Mouse (Mus musculus): ENCODE measurements around the gene Tent5b.

The Tent5b gene

DNA sequence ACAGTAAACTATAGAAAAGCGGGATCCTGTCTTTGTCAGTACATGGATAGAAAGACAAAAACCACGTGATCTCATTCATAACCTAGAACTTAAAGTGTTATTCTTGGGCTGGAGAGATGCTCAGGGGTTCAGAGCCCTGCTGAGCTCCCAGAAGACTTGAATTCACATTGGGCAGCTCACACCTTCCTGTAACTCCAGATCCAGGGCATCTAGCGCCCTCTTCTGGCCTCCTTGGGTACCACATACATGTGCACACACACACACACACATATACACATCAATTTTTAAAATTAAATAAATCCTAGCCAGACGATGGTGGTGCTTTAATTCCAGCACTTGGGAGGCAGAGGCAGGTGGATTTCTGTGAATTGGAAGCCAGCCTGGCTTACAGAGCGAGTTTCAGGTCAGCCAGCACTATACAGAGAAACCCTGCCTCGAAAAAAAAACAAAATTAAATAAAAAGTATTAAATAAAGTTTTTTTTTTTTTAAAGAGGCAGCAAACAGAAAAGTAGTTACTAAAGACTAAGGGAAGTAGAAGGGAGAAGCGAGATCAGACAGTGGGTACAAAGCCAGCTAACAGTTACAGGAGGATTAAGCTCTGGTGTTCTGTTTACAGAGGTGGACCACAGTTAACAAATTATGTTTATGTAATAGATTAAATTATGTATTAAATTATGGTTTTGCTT lies 8.7 kb upstream of the Tent5b start:
- no peak for DNase-seq

DNA sequence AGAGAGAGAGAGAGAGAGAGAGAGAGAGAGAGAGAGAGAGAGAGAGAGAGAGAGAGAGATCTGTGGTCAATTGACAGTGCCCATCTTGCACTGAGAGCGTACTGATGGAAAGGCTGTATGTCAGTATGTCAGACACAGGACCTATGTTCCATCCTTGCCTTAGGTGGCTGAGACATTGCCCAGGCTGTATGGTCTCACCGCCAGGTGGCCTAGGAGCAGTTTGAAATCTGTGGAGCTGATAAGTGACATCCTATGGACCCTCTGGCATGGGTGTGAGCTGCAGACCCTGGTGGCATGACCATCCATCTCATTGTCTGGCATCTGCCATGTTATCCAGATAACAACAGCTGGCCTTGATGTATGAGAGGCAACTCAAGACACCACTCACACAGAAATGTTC lies 6.1 kb upstream of the Tent5b start:
- DNase-seq = no peak

DNA sequence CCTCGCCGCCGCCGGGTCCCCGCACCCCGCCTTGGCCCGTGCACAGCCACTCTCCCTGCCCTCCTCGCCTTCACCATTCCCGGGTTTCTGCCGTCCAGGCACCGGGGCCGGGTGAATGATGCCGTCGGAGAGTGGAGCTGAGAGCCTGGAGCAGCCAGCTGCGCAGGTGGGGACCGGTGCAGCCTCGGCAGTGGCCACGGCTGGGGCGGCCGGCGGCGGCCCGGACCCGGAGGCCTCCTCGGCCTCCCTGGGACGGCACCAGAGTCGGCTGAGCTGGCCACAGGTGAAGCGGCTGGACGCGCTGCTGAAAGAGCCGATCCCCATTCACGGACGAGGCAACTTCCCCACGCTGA lies 229 bp downstream of the Tent5b start:
- no peak for DNase-seq

DNA sequence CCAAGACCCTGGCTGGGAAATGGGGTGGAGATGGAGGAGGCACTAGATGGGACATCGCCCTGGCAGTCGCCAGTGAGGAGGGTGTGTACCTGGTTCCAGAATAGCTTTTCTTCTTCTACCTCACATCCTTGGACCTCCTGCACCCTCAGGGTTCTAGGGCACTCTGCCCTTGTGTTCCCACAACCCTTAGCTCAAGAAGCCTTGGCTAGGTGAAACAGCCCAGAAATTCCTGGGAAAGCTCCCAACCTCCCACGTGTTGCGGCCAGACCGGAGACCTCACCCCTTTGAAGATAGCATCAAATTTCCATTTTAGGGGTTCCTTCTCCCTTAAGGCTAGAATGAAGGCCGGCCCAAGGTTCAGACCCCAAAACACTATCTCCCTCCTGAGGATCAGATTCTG lies 822 bp downstream of the Tent5b start:
- peak; percentile 41 for DNase-seq

DNA sequence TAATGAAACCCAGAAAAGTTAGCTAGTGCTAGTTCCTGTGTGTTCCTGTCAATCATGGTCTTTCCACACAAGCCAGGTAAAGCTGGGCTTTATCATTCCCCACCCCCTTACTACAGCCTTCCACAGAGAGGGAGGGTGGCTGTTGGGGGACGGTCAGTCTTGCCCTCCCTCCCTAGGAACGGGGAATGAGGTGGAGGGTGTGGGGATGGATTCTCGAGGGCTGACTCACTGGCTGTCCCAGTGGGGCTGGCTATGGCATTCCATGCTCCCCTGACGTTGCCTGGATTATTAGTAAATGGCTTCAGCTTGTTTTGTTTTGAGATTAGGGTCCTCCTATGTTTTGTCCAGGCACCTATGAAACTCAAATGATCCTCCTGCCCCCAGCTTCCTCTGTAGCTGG lies 1.6 kb downstream of the Tent5b start:
- DNase-seq = no peak

DNA sequence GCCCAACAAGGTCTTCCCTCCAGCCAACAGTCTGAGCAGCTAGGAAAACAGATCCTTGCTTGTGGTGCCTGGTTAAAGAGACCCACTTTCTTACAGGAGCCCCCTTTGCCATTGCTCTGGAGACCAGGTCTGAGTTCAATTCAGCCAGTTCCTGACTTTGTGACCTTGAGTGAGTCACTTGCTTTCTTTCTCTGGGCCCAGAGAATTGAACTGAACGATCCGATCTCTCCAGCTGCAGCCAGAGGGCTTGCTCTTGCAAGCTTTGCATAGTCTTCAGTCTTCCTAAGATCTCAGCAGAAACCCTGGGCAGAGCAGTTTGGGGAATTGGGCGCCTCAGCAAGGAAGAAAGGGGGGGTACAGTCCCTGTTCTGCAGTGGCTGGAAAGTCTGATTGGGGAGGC lies 2.5 kb downstream of the Tent5b start:
- no peak for DNase-seq

DNA sequence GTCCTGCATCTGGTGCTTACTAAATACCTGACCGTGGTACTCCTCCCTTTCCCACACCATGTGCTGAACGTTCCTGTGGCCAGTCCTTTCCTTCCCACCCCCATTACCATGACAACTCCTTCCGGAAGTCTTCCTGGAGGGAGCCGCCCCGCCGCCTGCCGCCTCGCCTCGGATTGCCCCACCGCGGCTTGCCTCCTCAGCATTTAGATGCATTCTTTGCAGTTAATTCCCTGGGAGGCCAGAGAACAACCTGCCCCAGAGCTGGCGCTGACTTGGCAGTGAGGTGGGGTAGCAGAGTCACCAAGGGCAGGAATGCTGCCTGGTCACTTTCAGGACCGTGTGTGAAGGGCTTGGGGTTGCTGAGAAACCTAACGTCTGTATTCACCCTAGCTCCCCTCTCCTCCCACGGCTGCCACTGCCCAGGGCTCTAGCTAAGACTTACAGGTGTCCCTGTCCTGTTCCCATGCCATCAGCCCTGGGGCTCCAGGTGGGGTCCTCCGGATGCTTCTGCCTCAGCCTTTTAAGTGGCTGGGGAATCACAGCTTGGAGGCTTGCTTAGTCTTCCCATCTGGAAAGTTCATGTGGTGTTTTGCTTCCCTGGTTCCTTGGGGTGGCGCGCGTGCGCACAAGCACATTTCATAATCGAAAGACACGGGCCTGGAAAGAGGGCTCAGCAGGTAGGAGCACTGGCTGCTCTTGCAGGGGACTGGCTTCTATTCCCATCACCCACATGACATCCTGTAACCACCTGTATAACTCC lies 4.5 kb downstream of the Tent5b start:
- peak; percentile 9 for DNase-seq

DNA sequence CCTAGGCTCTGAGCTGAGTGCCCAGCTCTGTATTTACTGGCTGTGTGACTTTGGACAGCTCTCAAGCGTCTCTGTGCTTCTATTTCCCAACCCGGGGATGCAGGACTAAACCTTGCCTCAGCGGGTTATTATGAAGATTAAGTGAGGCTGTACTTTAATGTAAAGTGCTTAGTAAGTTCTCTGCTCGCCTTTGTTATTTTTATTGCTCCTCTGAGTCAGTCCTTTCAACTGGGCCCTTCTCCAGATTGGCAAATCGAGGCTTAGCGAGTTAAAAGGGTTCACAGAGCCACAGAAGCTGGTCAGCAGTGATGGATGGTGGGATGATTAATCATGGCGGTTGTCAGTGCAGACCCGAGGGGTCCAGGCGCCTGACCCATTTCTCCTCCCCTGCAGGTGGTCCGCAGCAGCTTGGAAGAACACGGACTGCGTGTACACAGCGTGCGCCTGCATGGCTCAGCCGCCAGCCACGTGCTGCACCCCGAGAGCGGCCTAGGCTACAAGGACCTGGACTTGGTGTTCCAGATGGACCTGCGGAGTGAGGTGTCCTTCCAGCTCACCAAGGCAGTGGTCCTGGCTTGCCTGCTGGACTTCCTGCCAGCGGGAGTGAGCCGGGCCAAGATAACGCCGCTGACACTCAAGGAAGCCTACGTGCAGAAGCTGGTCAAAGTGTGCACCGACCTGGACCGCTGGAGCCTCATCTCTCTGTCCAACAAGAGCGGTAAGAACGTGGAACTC lies 5.9 kb downstream of the Tent5b start:
- peak; percentile 35 for DNase-seq

DNA sequence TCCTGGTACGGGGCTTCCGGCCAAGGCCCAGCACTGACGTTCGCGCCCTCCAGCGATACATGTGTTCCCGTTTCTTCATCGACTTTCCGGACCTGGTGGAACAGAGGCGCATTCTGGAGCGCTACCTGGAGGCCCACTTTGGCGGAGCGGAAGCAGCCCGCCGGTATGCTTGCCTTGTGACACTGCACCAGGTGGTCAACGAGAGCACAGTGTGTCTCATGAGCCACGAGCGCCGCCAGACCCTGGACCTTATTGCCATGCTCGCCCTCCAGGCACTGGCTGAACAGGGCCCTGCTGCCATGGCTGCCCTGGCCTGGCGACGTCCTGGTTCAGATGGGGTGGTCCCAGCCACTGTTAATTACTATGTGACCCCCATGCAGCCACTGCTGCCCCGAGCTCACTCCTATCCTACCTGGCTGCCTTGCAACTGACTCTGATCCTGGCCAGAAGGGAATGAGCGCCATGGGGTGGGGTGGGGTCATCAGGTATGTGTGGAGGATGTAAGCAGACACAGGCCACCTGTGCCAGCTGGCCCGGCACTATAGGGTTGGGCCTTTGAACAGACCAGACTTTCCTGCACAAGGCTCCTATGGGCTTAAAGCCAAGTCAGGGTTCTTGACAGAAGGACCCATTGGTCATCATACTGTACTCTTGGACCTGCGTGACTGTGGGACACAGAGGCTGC lies 6.9 kb downstream of the Tent5b start:
- peak; percentile 31 for DNase-seq

DNA sequence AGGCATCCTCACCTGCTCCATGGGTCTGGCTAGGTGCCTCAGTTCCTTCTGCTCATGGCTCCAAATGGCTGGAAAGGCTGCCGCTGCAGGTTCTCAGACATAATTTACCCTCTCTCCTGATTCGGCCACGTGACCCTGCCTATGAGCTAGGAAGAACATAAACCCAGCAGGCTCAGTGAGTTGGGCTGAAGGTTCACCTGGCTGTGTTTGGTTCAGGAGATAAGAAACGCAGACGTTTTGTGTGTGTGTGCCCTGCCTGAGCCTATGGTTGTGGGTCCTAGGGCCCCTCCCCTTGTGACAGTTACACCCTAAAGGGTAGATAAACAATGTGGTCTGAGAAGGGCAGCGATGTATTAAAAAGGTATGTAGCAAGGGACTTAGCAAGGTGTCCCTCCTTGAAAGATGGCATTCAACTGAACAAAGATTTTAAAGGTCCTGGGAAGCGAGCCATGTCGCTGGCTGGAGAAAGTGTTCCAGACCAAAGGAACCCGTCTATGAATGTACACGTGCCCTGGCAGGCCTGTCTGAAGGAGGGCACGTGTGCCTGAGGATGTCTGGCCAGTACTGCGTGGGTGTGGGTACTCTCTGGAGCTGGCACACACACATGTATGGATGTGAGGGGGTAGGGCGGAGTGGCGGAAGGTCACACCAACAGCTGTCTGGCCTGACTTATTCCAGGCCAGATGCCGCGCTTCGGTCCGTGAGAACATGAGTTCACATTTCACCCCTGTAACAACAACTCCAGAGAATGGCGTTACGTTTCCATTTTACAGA lies 8.9 kb downstream of the Tent5b start:
- peak; percentile 33 for DNase-seq

DNA sequence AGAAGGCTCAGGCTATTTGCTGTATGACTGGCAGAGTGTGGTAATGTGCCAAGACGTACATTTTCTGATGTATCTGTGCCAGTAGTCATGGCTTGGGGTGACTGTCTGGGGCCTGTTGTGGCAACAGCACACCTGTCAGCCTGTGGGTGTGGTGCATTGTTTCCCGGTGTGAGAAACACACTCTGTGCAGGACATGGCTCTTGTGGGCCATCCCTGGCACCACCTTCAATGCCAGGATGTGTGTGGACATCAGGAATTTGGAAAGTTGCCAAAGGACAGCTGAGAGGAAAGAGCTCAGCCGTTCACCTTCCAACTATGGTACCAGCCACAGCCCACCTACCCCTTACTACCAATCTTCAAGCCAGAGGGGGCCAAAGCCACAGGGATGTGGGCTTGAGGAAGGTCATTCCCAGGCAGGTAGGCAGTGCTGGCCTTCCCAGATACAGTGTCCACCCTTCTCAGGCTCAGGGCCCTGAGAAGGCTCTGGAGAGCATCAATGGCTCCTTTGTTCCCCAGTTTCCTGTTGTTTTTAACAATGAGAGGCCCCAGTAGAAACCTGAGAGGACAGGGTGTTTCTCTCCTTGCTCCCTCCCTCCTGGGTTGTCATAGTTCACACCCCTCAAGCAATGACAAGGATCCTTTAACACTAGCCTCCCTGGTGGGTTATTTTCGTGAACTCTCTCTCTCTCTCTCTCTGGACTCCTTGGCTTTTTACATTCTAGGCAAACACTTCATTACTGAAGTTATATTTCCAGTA lies 9.7 kb downstream of the Tent5b start:
- peak; percentile 49 for DNase-seq

DNA sequence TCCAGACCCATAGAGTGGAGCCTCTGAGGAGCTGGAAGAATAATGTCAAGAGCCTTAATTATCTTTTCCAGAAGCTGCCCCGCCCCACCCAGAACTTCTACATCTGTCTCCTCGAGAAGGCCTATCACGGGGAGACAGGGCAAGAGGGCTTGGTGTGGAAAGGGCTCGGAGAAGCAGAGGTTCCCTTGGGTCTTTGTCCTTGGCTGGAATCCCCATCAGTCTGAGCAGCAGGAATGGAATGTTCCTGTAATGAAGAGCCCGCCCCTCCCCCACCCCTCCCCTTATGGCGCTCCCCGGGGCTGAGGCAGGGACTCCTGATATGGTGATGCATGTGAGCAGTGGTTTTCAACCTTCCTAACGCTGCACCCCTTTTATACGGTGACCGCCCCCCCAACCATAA lies 11.9 kb downstream of the Tent5b start:
- no peak for DNase-seq

DNA sequence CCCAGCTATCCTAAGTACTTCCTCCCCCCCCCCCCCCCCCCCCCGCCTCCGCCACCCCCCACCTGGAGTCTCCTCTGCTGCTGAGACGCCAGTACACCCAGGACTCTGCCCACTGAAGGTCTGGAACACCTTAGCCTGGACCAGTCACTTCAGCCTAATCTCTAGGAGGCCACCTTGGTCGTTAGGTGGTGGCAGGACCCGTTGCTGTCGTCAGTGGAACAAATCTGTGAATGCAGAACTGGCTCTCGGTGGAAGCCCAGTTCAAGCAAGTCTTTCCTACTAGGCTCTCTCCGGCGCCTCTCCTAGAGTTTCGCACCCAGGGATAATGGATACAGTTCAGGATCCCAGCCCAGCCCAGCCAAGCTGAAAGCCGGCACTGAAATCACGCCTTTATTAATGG lies 14.0 kb downstream of the Tent5b start:
- peak; percentile 49 for DNase-seq

DNA sequence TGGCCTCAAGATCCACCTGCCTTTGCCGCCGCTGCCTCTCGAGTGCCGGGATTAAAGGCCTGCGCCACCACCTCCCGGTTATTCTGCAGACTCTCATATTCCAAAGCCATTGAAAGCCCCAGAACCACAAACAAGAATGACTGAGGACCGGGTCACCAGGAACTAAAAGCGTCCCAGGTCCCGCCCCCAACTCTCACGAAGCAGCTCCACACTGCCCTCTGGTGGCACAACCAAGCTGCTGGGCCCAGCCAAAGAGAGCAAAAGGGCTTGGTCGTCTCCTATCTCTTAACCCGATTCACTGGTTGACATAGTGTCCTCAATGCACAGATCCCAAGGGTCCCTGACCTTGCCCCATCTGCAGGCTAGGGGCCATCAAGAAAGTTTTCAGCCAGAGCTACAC lies 14.5 kb downstream of the Tent5b start:
- peak; percentile 85 for DNase-seq

DNA sequence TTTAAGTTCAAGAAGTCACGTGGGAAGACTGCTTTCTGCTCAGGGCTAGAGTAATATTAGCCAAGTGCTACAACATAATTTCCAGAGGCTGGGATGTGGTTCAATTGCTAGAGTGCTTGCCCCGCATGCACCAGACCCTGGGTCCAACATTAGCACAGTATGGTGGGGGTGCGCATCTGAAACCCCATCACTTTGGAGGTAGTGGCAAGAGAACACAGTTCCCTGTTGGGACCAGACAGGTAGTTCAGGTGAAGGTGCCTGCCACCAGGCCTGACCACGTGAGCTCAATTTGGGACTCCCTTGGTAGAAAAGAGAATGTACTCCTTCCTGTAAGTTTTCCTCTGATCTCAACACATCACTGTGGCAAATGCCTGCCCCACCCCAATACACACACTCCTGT lies 14.9 kb downstream of the Tent5b start:
- peak; percentile 53 for DNase-seq

DNA sequence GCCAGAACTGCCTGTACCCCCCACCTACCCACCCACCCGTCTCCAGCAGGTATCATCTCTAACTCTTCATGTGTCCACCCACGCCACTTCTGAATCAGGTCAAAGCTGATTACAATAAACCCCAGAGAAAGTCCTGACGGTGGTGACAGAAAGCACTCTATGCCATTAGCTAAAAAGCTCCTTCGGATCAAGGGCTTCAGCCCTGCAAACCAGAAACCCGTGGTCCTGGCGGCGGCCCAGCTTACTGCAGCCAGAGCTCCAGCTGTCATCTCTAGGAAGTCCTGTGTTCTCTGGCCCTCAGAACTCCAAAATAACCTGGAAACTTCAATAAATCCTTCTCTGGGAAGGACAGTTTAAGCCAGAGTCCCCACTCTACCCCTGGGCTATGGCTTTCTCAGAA lies 15.8 kb downstream of the Tent5b start:
- DNase-seq = peak; percentile 80

DNA sequence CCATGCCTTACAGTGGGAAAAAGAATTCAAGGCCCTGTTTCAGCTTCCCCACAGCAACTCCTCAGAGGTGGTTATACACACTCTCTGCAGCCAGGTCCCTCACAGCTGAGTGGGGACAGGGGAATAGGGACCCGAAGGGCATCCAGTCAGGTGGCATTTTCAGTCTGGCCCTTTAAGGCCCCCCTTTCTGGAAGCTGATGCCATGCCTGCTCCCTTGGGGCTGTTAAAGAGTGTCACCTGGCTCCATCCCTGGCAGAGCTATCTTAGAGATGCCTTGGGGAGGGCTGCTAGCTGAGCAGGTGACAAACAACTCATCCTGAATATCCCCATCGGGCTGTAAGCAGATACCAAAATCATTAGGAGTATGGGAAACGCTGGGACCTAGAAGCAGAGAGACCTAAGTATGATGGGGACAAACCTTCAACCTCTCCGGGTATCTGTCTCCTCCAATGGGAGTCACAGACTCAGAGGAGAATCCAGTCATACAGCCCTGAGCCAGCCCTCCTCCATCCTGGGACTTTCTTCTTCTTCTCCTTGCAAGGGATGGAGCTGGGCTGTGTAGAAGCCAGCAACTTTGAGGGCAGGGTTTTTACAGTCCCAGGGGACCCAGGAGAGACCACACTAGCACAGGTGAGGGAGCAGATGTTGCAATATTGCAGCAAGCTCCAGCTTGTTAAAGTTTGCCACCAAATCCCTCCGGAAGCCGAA lies 17.0 kb downstream of the Tent5b start:
- DNase-seq = peak; percentile 78

DNA sequence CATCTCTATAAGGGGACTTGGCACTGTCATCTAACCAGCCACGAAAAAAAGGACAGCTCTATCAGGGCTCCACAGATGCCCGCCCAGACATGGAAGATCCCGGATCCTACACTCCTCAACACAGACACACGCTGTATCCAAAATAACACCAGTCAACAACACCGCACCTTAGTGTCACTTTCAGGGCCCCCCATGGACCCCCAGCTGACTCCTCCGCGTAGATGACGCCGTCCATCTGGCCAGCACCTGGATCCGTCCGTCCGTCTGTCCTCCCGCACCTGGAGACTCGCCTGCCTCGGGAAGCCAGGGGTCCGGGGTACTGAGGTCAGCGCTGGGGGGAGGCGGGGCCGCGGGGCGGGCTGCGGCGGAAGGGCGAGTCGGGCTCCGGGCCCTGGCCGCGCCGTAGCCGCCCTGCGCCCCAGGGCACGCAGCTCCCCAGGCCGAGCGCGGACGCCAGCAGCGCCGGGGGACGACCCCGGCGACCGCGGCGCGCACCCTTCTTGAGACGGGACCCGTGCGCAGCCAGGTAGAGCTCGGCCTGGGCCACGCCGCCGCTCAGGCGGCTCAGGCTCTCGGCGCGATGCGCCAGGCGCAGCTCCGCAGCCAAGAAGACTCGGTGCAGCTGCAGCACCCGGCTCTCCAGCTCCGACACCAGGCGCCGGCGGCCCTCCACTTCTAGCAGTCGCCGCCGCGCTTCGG lies 17.7 kb downstream of the Tent5b start:
- DNase-seq = peak; percentile 71

DNA sequence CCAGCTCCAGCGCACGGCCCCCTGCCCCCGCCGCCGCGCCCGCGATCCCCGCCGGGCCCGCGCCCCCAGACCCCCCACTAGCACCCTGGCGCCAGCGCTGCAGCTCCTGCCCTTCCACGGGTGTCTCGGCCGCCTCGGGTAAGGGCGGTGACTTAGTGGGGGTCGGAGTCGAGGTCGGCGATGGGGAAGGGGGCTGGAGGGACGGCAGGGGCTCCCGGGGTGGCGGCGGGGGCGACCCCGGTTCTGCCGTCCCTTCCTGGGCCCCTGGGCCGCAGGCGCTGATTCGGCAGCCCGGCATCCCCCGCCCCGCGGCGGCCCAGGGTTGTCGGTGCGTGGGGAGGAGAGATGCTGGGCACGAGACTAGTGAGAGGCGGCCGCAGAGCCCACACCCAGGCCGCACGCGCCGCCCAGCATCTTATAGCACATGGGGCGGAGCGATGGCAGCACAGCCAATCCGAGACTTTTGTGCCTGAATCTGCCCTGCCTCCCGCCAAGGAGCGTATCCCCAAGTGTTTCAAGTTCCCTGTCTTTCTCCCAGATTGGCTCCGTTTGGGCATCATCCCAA lies 18.3 kb downstream of the Tent5b start, which contains the start of gene Trnp1:
TSS of gene Trnp1 (minus strand) at position 391 of the 565 bp plus-strand sequence.
- DNase-seq = peak; percentile 94

DNA sequence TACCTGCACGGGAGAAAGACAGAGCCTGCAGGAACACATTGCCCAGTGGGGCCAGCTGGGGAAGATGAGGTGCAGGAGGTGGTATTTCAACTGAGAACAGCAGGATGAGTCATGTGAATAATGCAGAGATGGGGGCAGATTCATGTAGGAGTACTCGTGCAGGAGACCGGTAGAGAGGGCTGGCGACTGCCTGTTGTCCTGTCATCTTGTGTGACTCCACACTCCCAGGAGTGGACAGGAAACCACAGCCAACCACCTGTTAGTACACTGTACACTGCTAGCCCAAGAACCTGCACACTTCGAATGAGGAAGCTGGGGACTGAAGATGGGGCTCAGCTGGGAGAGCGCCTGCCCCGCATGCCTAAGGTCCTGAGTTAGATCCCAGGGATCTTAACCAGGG lies 21.6 kb downstream of the Tent5b start:
- peak; percentile 12 for DNase-seq
